Mouse (Mus musculus): ENCODE results near the gene Pimreg. TPM values are rescaled to one million over a fixed set of nuclear protein-coding genes. Genes with fewer than 3 reads are reported as not detected.

Pimreg gene
- polyA plus RNA-seq, 1 experiment: not detected

GRCm38 (mm10) chr11:72025843-72026242, 16.0 kb upstream of the Pimreg start:
- no peak overlapping the region for H3K4me3 ChIP-seq (ENCODE audit: insufficient read depth, low read depth, low read length)
- H3K4me1 ChIP-seq (ENCODE audit: control insufficient read depth, insufficient read depth, low read length): peaks cover 9% of the 10 kb centered on the region
- H3K27ac ChIP-seq (ENCODE audit: insufficient read depth, low read depth, low read length): no peak overlapping the region
- no peak for TF ChIP-seq CTCF (IDR thresholded peaks at IDR 0.05; ENCODE audit: insufficient read depth, low read depth, low read length)
- no peak for TF ChIP-seq POLR2A (IDR thresholded peaks at IDR 0.05; ENCODE audit: insufficient read depth, low read depth, low read length)
- WGBS: 42% methylated on average over 5 of the region's 5 CpGs

- 97% methylated on average over 9 of the region's 9 CpGs for WGBS
- H3K4me3 ChIP-seq (ENCODE audit: insufficient read depth, low read depth, low read length): no peak overlapping the region
- no peak for TF ChIP-seq CTCF (IDR thresholded peaks at IDR 0.05; ENCODE audit: insufficient read depth, low read depth, low read length)
- no peak overlapping the region for H3K27ac ChIP-seq (ENCODE audit: insufficient read depth, low read depth, low read length)
- peaks cover 9% of the 10 kb centered on the region for H3K4me1 ChIP-seq (ENCODE audit: control insufficient read depth, insufficient read depth, low read length)
These were observed 15.3 kb upstream of the Pimreg start for GRCm38 (mm10) chr11:72026516-72026915.

DNA sequence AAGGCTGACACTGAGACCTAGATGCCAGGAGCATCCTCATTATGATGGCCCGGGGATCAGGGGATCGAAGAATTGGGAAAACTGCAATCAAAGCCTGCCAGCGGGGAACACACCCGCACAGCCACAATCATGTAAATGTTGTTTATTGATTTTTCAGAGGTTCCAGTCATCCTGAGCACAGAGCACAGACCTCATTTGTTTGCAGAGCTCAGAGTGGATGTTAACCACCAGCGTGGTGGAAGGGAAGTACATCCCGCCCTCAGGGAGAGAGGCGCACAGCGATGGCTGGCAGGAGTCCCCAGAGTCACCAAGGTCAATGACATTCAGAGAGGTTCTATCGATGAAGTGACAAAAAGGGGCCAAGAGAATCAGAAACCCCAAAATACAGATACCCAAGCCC, 14.0 kb upstream of the Pimreg start:
- WGBS: 87% methylated on average over 9 of the region's 9 CpGs
- no peak overlapping the region for H3K4me3 ChIP-seq (ENCODE audit: insufficient read depth, low read depth, low read length)
- TF ChIP-seq POLR2A (IDR thresholded peaks at IDR 0.05; ENCODE audit: insufficient read depth, low read depth, low read length) (no peak), CTCF (IDR thresholded peaks at IDR 0.05; ENCODE audit: insufficient read depth, low read depth, low read length) (no peak)
- H3K4me1 ChIP-seq (ENCODE audit: control insufficient read depth, insufficient read depth, low read length): peaks cover 9% of the 10 kb centered on the region
- H3K27ac ChIP-seq (ENCODE audit: insufficient read depth, low read depth, low read length): no peak overlapping the region

DNA sequence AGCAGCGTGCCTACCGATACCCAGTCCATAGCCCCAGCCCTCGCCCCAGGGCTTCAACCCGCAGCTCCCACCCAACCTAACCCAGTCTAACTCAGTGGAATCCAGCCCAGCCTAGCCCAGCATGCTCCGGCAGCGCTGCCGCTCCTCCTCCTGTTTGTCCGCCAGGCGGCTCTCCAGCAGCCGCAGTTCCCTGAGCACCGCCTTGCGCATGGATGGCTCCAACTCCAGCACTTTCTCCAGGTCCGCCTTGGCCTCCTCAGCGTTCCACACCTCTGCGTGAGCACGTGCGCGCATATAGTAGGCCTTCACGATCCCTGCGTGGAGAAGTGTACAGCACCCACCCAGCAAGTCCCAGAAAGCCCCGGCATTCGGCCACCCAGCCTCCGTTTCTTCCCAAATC, 12.7 kb upstream of the Pimreg start:
- TF ChIP-seq POLR2A (IDR thresholded peaks at IDR 0.05; ENCODE audit: insufficient read depth, low read depth, low read length): no peak
- peak; percentile 51; the same call in 1 of the 2 replicates for TF ChIP-seq CTCF (IDR thresholded peaks at IDR 0.05; ENCODE audit: insufficient read depth, low read depth, low read length)
- H3K27ac ChIP-seq (ENCODE audit: insufficient read depth, low read depth, low read length): no peak overlapping the region
- peaks cover 6% of the 10 kb centered on the region for H3K4me1 ChIP-seq (ENCODE audit: control insufficient read depth, insufficient read depth, low read length)
- WGBS: 33% methylated on average over 23 of the region's 23 CpGs
- no peak overlapping the region for H3K4me3 ChIP-seq (ENCODE audit: insufficient read depth, low read depth, low read length)

DNA sequence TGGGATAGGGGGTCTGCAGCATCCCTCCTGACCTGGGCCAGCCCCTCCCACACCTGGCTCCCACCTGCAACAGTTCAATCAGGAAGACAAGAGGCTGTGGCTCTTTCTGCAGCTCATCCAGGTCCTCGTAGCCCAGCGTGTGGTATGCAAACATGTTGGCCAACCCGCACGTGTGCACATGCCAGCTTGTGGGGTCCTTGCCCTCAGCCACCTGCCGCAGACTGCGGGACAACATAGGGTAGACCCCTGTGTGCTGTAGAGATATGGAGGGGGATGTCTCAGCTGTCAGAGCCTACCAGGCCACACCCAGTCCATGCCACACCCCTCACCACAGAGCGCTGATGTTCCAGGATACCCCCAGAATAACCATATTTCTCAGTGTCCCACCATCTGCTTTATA, 10.5 kb upstream of the Pimreg start:
- TF ChIP-seq CTCF (IDR thresholded peaks at IDR 0.05; ENCODE audit: insufficient read depth, low read depth, low read length) (no peak), POLR2A (IDR thresholded peaks at IDR 0.05; ENCODE audit: insufficient read depth, low read depth, low read length) (no peak)
- H3K4me1 ChIP-seq (ENCODE audit: control insufficient read depth, insufficient read depth, low read length): peaks cover 6% of the 10 kb centered on the region
- 95% methylated on average over 7 of the region's 7 CpGs for WGBS
- H3K27ac ChIP-seq (ENCODE audit: insufficient read depth, low read depth, low read length): no peak overlapping the region
- H3K4me3 ChIP-seq (ENCODE audit: insufficient read depth, low read depth, low read length): no peak overlapping the region

GRCm38 (mm10) chr11:72032091-72032490, 9.7 kb upstream of the Pimreg start:
- no peak overlapping the region for H3K27ac ChIP-seq (ENCODE audit: insufficient read depth, low read depth, low read length)
- no peak overlapping the region for H3K4me3 ChIP-seq (ENCODE audit: insufficient read depth, low read depth, low read length)
- 92% methylated on average over 4 of the region's 4 CpGs for WGBS
- H3K4me1 ChIP-seq (ENCODE audit: control insufficient read depth, insufficient read depth, low read length): peaks cover 6% of the 10 kb centered on the region
- no peak for TF ChIP-seq CTCF (IDR thresholded peaks at IDR 0.05; ENCODE audit: insufficient read depth, low read depth, low read length)
- TF ChIP-seq POLR2A (IDR thresholded peaks at IDR 0.05; ENCODE audit: insufficient read depth, low read depth, low read length): no peak

GRCm38 (mm10) chr11:72032589-72032988, 9.2 kb upstream of the Pimreg start:
- H3K27ac ChIP-seq (ENCODE audit: insufficient read depth, low read depth, low read length): no peak overlapping the region
- peaks cover 6% of the 10 kb centered on the region for H3K4me1 ChIP-seq (ENCODE audit: control insufficient read depth, insufficient read depth, low read length)
- TF ChIP-seq CTCF (IDR thresholded peaks at IDR 0.05; ENCODE audit: insufficient read depth, low read depth, low read length): no peak
- TF ChIP-seq POLR2A (IDR thresholded peaks at IDR 0.05; ENCODE audit: insufficient read depth, low read depth, low read length): no peak
- H3K4me3 ChIP-seq (ENCODE audit: insufficient read depth, low read depth, low read length): no peak overlapping the region
- WGBS: 95% methylated on average over 3 of the region's 3 CpGs

DNA sequence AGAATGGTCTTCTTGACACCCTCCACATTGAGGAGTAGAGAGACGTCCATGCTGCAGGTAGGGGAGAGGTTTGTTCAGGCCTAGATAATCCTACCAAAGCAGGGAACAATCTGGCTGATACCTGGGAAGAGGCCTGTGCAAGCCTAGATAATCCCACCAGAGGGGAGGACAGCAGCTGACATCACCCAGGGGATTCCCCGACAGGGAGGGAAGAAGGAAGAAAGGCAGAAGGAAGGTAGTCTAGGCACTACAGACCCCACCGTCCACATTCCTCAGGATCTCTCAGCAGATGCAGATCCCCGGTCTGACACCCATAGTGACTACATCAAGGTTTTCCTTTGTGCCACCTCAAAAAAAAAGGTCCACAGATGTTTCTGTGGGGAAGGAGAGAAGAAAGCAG, 4.4 kb upstream of the Pimreg start, which contains the start of gene Aipl1:
TSS of gene Aipl1 (minus strand) at position 101 of the 400 bp plus-strand sequence.
- H3K4me1 ChIP-seq (ENCODE audit: control insufficient read depth, insufficient read depth, low read length): peaks cover 19% of the 10 kb centered on the region
- whole genome bisulfite sequencing: 79% methylated on average over 4 of the region's 4 CpGs
- no peak within 1 kb of the TSS for H3K4me3 ChIP-seq (ENCODE audit: insufficient read depth, low read depth, low read length)
- TF ChIP-seq POLR2A (IDR thresholded peaks at IDR 0.05; ENCODE audit: insufficient read depth, low read depth, low read length) (no peak), CTCF (IDR thresholded peaks at IDR 0.05; ENCODE audit: insufficient read depth, low read depth, low read length) (no peak)
- no peak within 1 kb of the TSS for H3K27ac ChIP-seq (ENCODE audit: insufficient read depth, low read depth, low read length)

DNA sequence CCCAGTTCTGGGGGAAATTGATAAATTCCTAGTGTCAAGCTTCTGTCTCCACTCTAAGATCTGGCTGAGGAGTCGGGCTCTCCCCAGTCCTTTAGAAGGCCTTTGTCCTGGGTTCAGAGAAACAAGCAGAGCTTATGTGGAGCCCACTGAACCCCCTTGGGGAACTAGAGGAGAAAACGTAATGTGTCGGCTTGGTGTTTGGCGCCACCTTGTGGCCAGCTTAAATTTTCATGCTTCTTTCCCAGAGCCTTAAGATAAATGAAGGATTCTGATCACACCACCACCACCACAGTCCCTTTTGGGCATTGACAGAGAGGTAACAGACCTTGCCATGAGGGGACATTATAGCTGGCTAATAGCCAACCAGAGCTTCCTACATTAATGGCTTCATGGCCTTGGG, 3.8 kb upstream of the Pimreg start:
- H3K4me1 ChIP-seq (ENCODE audit: control insufficient read depth, insufficient read depth, low read length): peaks cover 25% of the 10 kb centered on the region
- TF ChIP-seq POLR2A (IDR thresholded peaks at IDR 0.05; ENCODE audit: insufficient read depth, low read depth, low read length): no peak
- no peak for TF ChIP-seq CTCF (IDR thresholded peaks at IDR 0.05; ENCODE audit: insufficient read depth, low read depth, low read length)
- under 1% methylated on average over 4 of the region's 4 CpGs for WGBS
- H3K27ac ChIP-seq (ENCODE audit: insufficient read depth, low read depth, low read length): no peak overlapping the region
- no peak overlapping the region for H3K4me3 ChIP-seq (ENCODE audit: insufficient read depth, low read depth, low read length)

Measured in olfactory bulb, adult 2 months (tissue).